Mouse (Mus musculus): ENCODE results near the gene Myrf. TPM values are rescaled to one million over a fixed set of nuclear protein-coding genes. Genes with fewer than 3 reads are reported as not detected.

Myrf gene
- 0.22 and 0.31 TPM in 2 replicates for polyA plus RNA-seq (2015; fragmentation: Nextera tagmentation; extraction: Ambion mirVana)

GRCm38 (mm10) chr19:10240654-10241305 is at the start of gene Myrf:
TSS of gene Myrf (minus strand) at chr19:10240748.
- Histone ChIP-seq H3K9me3 (replicated peaks) (no peaks in the 10 kb centered on the region), H3K4me2 (peak within 1 kb of the TSS; percentile 79), H3K4me1 (peaks cover 6% of the 10 kb centered on the region; the same call in 1 of the 2 replicates), H3K9ac (peak within 1 kb of the TSS; percentile 67), H3K4me3 (peak within 1 kb of the TSS; percentile 44), H3K36me3 (ENCODE audit: poor library complexity, severe bottlenecking) (no peaks in the 10 kb centered on the region), H3K27ac (no peak within 1 kb of the TSS), H3K27me3 (peaks cover 22% of the 10 kb centered on the region)
- peak; percentile 81 for ATAC-seq
- WGBS, result 7% methylated on average over 43 of the region's 43 CpGs

GRCm38 (mm10) chr19:10289609-10290150 is 49.1 kb upstream of the Myrf start:
- no peak overlapping the region for H3K27ac ChIP-seq
- no peak for ATAC-seq
- H3K9ac ChIP-seq, result no peak overlapping the region
- H3K4me3 ChIP-seq, result no peak overlapping the region
- peaks cover 13% of the 10 kb centered on the region for H3K4me1 ChIP-seq
- no peaks in the 10 kb centered on the region for H3K27me3 ChIP-seq
- no peak overlapping the region for H3K4me2 ChIP-seq
- H3K9me3 ChIP-seq (replicated peaks), result no peaks in the 10 kb centered on the region
- 79% methylated on average over 4 of the region's 4 CpGs for WGBS
- no peaks in the 10 kb centered on the region for H3K36me3 ChIP-seq (ENCODE audit: poor library complexity, severe bottlenecking)

DNA sequence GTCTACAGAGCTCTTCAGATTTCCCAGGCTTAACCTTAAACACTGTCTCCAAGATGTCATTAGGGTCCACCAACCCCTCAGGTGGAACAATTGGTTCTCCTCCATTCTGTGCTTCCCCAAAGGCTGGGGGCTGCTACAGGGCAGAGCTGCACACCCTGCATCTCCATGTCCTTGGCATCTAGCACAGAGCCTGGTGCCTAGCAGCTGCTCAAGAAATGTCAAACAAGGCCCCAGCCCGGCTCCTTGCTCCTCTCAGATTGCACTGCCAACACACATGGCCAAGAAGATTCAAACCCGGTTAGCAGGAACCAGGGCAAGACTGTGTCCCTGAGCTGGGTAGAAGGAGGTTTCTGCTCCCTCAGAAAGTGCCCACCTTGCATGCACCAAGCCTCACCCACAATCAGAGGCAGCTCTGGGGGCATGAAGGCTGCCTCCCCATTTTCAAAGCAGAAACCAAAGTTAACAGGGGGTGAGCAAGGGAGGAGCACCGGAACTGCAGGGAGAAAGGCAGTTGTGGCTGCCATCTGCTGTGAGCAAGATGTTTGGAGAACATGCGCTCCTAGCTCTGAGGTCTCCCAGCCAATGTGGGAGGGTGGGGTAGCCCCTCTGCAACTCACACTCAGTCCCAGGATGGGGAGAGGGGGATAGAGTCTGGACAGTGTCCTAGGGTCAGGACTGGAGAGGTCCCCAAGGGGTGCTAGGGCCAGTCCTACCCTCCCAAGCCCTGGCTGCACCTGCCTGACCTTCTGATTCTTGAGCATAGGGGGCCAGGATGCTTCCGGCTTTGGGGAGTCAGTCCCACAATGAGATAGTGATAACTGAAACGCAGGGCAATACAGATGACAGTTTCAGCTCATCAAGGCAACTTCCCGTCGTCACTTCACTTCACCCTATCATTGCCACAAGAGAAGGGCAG is 47.8 kb upstream of the Myrf start:
- no peaks in the 10 kb centered on the region for H3K9me3 ChIP-seq (replicated peaks)
- no peak overlapping the region for H3K4me2 ChIP-seq
- H3K27me3 ChIP-seq, result no peaks in the 10 kb centered on the region
- H3K4me3 ChIP-seq, result no peak overlapping the region
- H3K9ac ChIP-seq, result no peak overlapping the region
- H3K4me1 ChIP-seq, result 0 out of 2 replicates have a peak, but pooled peaks cover 7% of the 10 kb centered on the region
- WGBS, result 87% methylated on average over 8 of the region's 8 CpGs
- no peak overlapping the region for H3K27ac ChIP-seq
- no peak for ATAC-seq
- no peaks in the 10 kb centered on the region for H3K36me3 ChIP-seq (ENCODE audit: poor library complexity, severe bottlenecking)

DNA sequence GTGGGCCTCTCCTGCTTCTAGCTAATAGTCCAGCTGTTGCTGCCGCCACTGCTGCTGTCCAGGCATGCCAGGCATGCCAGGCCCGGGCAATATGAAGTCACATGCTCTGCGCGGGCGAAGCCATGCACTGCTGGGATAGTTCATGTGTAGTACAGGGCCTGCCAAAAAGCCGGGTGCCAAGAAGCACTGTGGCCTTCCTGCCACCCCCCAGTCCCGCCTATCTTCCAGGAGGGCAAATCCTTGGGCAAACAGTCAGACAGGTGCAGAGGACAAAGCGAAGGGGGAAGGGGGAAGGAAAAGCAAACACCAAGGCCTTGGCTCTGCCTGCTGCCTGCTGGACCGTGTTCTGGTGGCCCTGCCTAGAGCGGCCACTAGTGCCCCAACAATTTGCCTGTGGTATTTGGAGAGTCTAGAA is 45.9 kb upstream of the Myrf start:
- no peaks in the 10 kb centered on the region for H3K27me3 ChIP-seq
- no peaks in the 10 kb centered on the region for H3K9me3 ChIP-seq (replicated peaks)
- H3K4me3 ChIP-seq, result no peak overlapping the region
- 82% methylated on average over 10 of the region's 10 CpGs for WGBS
- no peak overlapping the region for H3K4me2 ChIP-seq
- H3K27ac ChIP-seq, result no peak overlapping the region
- no peaks in the 10 kb centered on the region for H3K36me3 ChIP-seq (ENCODE audit: poor library complexity, severe bottlenecking)
- no peak overlapping the region for H3K9ac ChIP-seq
- 0 out of 2 replicates have a peak, but pooled peaks cover 7% of the 10 kb centered on the region for H3K4me1 ChIP-seq
- no peak for ATAC-seq

DNA sequence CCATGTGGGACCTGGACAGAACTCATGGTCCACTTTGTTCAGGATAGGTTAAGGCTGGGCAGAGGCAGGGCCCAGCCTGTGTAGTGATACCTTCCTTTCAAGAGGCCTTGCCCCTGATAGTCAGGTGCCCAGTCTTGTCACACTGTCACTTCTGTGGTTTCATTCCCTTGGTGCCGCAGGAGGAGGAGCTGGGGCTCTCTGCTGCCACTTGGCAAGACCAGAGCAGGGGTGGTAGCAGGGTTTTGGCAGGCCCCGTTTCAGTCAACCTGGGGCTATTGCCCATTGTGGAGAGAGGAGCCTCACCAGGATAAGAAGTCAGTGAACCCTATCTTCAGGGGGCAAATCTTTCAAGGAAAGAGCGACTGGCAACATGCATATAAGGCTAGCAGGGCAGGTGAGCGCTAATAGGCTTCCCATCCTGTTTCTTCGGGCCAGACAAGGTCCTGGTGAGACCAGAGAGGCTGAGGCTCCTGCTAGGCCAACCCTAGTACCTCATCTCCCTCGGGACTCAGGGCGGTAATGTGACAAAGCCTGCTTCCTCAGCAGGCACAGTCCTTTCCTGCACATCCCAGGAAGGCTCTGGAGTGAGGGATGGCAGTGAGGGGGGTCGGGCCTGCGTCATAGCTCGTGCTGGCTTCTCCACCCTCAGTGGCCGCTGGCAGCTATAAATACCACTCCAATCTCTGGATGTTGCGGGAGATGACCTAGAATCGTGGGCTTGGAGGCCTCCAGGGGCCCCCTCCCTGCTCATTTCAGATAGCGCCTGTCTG is 40.4 kb upstream of the Myrf start:
- H3K9me3 ChIP-seq (replicated peaks), result no peaks in the 10 kb centered on the region
- H3K27me3 ChIP-seq, result peaks cover 10% of the 10 kb centered on the region
- H3K4me1 ChIP-seq, result peaks cover 33% of the 10 kb centered on the region
- no peak overlapping the region for H3K4me3 ChIP-seq
- no peaks in the 10 kb centered on the region for H3K36me3 ChIP-seq (ENCODE audit: poor library complexity, severe bottlenecking)
- H3K4me2 ChIP-seq, result no peak overlapping the region
- no peak overlapping the region for H3K27ac ChIP-seq
- no peak for ATAC-seq
- H3K9ac ChIP-seq, result no peak overlapping the region
- 81% methylated on average over 14 of the region's 14 CpGs for WGBS

DNA sequence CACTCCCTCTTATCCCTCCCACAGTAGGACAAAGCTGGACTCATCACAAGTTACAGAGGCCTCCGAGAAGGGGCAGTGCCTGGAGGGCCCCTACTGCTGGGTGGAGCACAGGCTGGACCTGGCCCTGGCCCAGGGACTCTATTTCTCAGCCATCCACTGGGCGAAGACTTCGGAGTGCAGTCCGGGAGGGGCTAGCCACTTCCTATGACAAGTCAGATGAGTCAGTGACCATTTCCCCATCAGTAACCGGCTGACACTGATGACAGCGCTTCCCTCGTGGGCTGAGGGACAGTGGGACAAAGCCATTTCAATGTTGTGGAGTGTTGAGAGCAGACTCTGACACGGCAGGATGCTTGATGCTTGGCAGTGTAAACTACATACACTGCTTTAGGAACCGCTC is 39.1 kb upstream of the Myrf start:
- no peak for ATAC-seq
- Histone ChIP-seq H3K27me3 (peaks cover 15% of the 10 kb centered on the region), H3K4me3 (no peak overlapping the region), H3K4me1 (peaks cover 37% of the 10 kb centered on the region), H3K36me3 (ENCODE audit: poor library complexity, severe bottlenecking) (no peaks in the 10 kb centered on the region), H3K9me3 (replicated peaks) (no peaks in the 10 kb centered on the region), H3K4me2 (no peak overlapping the region), H3K9ac (no peak overlapping the region), H3K27ac (no peak overlapping the region)
- WGBS, result 89% methylated on average over 9 of the region's 9 CpGs

- Histone ChIP-seq H3K36me3 (ENCODE audit: poor library complexity, severe bottlenecking) (no peaks in the 10 kb centered on the region), H3K4me3 (no peak overlapping the region), H3K27ac (0 out of 2 replicates have a peak overlapping the region, but pooled peaks have one; percentile 83), H3K9ac (no peak overlapping the region), H3K4me1 (peaks cover 43% of the 10 kb centered on the region), H3K9me3 (replicated peaks) (no peaks in the 10 kb centered on the region), H3K4me2 (no peak overlapping the region), H3K27me3 (peaks cover 15% of the 10 kb centered on the region)
- 25% methylated on average over 6 of the region's 6 CpGs for WGBS
- peak; percentile 67 for ATAC-seq
Observed at GRCm38 (mm10) chr19:10278669-10279324, 38.2 kb upstream of the Myrf start.

DNA sequence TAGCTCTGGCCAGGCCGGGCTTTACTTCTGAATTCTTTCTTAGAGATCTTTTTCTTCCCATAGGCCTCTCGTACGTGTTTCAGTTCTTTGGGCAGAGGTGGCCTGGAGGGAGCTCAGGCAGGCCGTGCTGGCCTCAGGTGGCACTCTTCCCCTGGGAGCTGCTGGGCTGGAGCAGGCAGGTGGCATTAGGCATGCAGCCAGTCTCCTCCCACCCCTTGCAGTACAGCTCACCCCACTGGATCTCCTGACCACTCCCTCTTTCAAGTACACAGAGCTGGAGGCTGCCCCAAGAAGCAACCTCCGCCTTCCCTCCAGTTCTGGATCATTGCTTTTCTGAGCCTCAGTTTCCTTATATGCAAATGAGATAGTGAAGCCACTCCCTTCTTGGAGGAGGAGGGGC is 37.2 kb upstream of the Myrf start:
- Histone ChIP-seq H3K27ac (peak overlapping the region; percentile 83), H3K36me3 (ENCODE audit: poor library complexity, severe bottlenecking) (no peaks in the 10 kb centered on the region), H3K9me3 (replicated peaks) (no peaks in the 10 kb centered on the region), H3K4me1 (peaks cover 54% of the 10 kb centered on the region), H3K9ac (no peak overlapping the region), H3K4me3 (no peak overlapping the region), H3K4me2 (peak overlapping the region; percentile 38), H3K27me3 (peaks cover 15% of the 10 kb centered on the region)
- 7% methylated on average over 5 of the region's 5 CpGs for WGBS
- ATAC-seq, result peak; percentile 9

- peak overlapping the region; percentile 83 for H3K27ac ChIP-seq
- ATAC-seq, result peak; percentile 61
- peaks cover 58% of the 10 kb centered on the region for H3K4me1 ChIP-seq
- H3K4me2 ChIP-seq, result peak overlapping the region; percentile 38
- no peaks in the 10 kb centered on the region for H3K36me3 ChIP-seq (ENCODE audit: poor library complexity, severe bottlenecking)
- H3K4me3 ChIP-seq, result no peak overlapping the region
- WGBS, result 2% methylated on average over 17 of the region's 17 CpGs
- peaks cover 15% of the 10 kb centered on the region for H3K27me3 ChIP-seq
- H3K9ac ChIP-seq, result no peak overlapping the region
- no peaks in the 10 kb centered on the region for H3K9me3 ChIP-seq (replicated peaks)
Observed at GRCm38 (mm10) chr19:10277331-10277730, 36.8 kb upstream of the Myrf start.

DNA sequence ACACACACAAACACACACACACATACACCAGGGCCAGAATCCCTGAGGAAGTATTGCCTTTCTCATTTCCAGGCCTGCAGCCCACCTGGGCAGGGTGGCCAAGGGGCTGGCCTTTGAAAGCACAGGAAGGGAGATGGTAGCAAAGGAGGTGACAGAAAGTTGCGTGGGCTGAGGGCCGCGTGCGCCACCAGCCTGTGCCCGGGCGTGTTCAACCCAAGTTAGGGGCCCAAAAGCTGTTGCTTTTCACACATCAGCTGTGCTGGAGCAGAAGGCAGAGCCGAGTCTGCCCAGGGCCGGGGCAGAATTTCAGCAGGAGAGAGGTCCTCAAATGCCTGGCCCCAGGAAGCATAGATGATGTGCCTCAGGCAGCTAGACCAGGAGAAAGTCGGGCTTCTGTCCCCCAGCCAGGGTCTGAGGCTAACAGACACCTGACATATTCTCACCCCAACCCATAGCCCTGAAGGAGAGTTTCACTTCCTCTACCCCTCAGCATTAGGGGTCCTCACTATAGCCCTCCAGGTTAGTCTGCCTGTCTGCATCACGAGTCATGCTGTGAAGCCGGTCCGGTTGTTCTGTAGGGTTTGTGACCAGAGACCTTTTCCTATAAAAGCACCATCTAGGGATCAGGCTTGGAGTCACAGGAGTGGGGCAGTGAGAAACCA is 36.1 kb upstream of the Myrf start:
- no peak overlapping the region for H3K4me2 ChIP-seq
- peaks cover 58% of the 10 kb centered on the region for H3K4me1 ChIP-seq
- no peaks in the 10 kb centered on the region for H3K9me3 ChIP-seq (replicated peaks)
- H3K27me3 ChIP-seq, result peaks cover 15% of the 10 kb centered on the region
- peak overlapping the region; percentile 8; the same call in 1 of the 2 replicates for H3K9ac ChIP-seq
- no peak overlapping the region for H3K4me3 ChIP-seq
- H3K27ac ChIP-seq, result peak overlapping the region; percentile 83
- 68% methylated on average over 12 of the region's 12 CpGs for WGBS
- no peaks in the 10 kb centered on the region for H3K36me3 ChIP-seq (ENCODE audit: poor library complexity, severe bottlenecking)
- no peak for ATAC-seq

DNA sequence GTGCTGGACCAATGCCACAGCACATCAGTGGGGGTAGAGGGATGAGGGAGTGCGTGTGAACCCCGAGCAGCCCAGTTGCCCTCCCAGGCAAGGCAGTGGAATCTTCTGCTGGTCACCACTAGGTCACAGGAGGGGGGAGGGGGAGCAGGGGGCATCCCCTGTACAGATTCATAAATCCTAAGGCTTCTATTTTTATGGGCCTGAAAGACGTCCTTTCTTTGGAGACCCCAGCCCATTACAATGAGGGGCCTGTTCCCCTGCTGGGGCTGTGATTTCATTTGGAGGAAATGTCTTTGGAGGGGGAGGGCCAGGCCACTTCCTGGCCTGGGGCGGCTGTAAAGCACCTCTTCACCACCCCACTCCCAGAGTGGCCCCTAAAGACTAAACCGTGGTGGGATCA is 33.5 kb upstream of the Myrf start:
- peaks cover 15% of the 10 kb centered on the region for H3K27me3 ChIP-seq
- H3K36me3 ChIP-seq (ENCODE audit: poor library complexity, severe bottlenecking), result no peaks in the 10 kb centered on the region
- no peak overlapping the region for H3K9ac ChIP-seq
- peaks cover 58% of the 10 kb centered on the region for H3K4me1 ChIP-seq
- no peak overlapping the region for H3K27ac ChIP-seq
- WGBS, result 26% methylated on average over 4 of the region's 5 CpGs
- H3K9me3 ChIP-seq (replicated peaks), result no peaks in the 10 kb centered on the region
- H3K4me2 ChIP-seq, result no peak overlapping the region
- H3K4me3 ChIP-seq, result no peak overlapping the region
- ATAC-seq, result no peak
